Mouse (Mus musculus) ZHBTc4 (cell line): ENCODE measurements around the gene Card11.

Experiments used
- DNase-seq: peaks from one replicate; pipeline ENCODE4 v3.0.0-alpha.2; 2011; ENCODE audit warnings: low read depth, low spot score

Gene Card11

DNA sequence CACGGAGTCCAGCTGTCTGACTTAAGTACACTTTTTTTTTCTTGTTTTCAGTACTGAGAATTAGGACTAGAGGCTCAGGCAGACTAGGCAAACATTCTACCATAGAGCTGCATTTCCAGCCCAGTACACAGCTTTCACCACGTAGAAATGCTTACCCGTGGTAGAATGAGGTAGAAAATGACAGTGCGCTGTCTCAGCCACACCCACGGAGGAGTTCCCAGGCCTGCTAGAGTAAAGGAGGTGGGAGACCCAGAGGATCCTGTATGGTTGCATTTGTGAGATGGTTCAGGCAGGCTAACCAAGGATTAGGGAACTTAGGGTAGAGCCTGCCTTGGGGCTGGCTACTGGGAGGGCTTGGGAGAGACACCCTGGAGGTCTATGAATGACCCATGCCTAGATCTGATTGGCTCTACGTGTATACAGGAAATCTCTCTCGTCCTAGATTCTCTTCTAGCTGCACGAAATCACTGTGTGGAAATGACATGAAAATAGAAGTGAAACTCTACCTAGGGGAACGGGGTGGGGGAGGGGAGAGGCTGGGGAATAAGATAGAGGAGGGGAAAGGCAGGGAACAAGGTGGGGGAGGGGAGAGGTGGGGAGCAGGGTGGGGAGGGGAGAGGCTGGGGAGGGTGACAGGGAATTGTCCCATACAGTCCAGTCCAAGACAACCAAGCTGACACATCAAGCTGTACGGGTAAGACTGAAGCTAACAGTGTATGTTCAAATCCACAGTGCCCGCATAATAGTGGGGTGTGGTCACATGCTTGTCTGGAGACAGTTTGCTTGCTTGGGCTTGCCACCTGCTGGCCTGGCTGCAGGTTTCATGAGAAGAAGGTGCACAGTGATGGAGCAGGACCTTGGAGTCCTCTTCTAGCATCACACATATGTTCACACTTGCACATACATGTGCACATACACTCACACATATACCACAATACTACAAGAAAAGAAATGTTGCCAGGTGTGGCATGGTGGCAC is 8.0 kb downstream of the Card11 start:
- no peak for DNase-seq

GRCm38 (mm10) chr5:140985311-140986050 is 14.9 kb downstream of the Card11 start:
- no peak for DNase-seq

DNA sequence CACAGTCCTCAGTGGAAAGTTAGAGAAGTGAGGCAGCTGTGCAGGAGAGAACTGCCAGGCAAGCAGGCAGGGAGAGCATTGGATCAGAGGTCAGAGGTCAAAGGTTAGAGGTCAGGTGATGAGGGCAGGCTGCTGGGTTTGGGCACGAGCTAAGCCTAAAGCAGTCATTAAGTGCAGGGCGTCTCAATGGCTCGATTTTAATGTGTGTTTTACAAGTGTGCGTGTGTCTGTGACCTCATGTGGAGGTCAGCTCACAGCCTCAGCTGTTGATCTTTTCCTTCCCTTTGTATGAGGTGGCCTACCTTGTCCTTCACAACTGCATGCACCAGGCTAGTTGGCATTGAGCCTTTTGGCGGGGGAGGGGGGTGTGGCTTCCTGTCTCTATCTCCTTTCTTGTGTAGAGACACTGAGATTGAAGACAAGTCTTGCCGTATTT is 19.0 kb downstream of the Card11 start:
- DNase-seq, result peak; percentile 77

DNA sequence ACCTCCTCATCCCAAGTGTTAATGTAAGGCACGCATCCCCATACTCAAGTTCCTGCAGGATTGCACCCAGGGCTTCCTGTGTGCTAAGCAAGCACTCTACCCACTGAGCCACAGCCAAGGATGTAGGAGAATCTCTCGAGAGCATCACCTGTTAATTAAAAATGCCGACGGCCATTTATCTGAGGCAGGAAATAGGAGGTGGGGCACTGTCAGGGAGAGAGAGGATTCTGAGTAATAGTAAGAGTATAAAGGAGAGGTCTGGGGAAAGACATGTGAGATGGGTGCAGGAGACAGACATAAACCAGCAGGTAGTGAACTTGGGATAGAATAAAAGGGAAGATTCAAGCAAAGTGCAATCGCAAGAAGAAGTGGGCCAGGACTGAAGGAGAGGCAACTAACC is 19.6 kb downstream of the Card11 start:
- DNase-seq, result no peak

- DNase-seq, result no peak
These were observed 20.3 kb downstream of the Card11 start for GRCm38 (mm10) chr5:140980051-140980450.

- DNase-seq, result peak; percentile 78
These were observed 37.4 kb downstream of the Card11 start for GRCm38 (mm10) chr5:140962945-140963344.

GRCm38 (mm10) chr5:140960732-140961131 is 39.6 kb downstream of the Card11 start:
- no peak for DNase-seq

GRCm38 (mm10) chr5:140959160-140959559 is 41.2 kb downstream of the Card11 start:
- DNase-seq, result no peak

DNA sequence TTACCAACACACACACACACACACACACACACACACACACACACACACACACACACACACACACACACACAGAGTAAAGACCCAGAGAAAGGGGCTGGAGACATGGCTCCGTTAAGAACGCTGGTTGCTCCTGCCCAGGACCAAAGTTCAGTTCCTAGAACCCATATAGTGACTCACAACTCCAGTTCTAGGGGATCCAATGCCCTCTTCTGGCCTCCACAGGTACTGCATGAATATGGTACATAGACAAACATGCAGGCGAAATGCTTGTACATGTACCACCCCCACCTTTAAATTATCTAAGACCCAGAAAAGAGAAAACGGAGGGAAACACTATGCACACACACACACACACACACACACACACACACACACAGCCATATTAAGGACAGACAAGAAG is 43.3 kb downstream of the Card11 start:
- peak; percentile 66 for DNase-seq

GRCm38 (mm10) chr5:140955666-140956065 is 44.7 kb downstream of the Card11 start:
- peak; percentile 14 for DNase-seq

DNA sequence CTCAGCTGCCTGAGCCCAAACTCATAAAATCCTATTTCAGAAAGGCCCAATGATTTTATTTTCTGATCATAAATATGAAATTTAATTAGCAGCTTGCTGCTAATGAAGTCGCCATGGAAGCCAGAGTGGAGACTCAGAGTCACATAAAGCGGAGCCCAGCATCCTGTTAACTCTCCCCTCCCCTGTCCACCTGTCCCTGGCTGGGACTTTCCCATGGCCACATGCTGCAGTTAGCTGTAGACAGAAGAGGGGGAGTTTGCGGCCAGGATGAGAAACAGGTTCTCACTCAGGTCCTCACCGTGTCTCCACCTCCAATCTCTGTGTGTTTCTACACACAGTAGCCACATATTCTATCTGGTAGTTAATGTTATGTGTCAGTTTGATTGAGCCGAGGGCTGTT is 48.6 kb downstream of the Card11 start:
- DNase-seq, result no peak

DNA sequence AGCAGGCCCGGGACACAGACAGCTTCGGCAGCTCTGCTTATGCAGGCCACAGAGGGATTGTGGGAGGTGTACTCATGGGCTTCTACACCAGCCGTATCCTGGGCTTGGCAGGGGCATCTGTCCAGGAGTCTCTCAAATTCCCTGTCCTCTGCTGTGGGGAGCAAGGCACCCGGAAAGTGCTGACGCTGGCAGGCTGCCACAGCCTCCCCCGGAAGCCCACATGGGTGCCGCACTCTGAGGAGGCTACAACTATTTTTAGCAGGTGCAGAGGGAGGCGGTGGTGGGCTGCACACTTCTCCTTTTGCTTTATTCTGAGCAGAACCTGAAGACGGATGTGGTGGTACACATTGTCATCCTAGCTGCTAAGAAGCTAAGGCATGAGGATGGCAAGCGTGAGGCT is 52.4 kb downstream of the Card11 start:
- DNase-seq, result no peak

DNA sequence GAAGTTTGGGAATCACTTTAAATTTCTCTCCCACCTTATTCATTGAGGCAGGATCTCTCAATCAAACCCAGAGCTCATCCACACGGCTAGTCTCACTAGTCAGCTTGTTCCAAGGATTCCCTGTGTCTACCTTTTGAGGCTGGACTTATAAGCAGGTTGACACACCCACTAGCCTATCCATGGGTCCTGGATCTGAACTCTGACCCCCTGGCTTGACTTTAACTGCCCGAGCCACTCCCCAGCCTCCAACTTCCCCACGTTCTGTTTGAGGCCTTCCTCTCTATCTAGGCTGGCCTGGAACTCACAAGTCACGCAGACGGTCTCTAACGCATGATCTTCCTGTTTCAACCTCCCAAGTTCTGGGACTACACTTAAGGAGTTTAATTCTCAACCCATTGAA is 54.3 kb downstream of the Card11 start:
- no peak for DNase-seq

- no peak for DNase-seq
These were observed 55.8 kb downstream of the Card11 start for GRCm38 (mm10) chr5:140944382-140945125.

- no peak for DNase-seq
These were observed 59.4 kb downstream of the Card11 start for GRCm38 (mm10) chr5:140940923-140941491.

DNA sequence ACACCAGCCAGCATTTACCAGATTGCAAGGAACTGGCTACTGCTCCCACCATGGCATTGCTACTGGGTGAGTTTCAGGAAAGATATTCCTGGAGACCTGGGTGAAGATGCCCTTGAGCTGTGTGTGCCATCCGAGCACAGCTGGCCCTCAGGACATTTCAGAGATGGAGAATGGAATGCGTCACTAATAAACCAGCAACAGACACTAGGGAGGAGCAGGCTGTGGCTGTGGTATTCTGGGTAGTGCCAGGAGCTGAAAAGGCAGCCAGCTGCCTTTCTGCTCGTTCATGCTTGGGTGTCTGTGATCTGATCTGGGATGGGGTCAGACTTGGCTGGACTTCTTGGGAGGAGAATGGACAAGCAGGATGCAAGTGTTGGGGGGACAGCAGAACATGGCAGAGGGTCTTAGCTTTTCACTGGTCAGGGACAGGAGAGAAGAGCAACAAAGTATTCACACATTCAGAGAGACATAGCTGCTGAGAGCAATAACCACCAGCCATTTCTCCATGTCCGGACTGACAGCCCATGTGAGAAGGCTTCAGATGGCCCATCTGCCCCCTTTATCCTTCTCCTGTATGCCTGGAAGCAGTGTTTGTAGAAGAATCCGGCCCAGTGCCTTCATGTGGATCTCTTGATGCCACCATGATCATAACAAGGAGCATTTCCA is 60.0 kb downstream of the Card11 start:
- no peak for DNase-seq

DNA sequence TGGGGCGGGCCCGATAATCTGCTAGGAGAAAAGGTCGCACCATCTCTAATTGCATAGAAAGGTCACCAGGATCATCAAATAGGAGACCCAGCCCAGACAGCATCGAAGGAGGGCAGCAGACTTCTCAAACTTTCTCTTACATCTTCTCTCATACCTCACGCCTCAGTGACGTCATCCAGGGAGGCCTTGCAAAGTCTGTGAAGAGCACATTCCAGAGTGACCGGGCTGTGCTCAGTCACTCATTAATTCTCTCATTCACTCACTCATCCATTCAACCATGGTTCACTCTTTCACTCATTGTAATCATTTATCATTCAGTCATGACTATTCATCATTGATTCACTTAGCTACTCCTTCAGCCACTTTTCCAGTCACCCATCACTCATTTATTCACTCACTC is 63.6 kb downstream of the Card11 start:
- DNase-seq, result no peak

- no peak for DNase-seq
These were observed 64.5 kb downstream of the Card11 start for GRCm38 (mm10) chr5:140935848-140936247.

- peak; percentile 50 for DNase-seq
These were observed 65.6 kb downstream of the Card11 start for GRCm38 (mm10) chr5:140934639-140935315.

- no peak for DNase-seq
These were observed 68.7 kb downstream of the Card11 start for GRCm38 (mm10) chr5:140931523-140932229.
